Mouse (Mus musculus) ovary, adult 18-20 months (tissue): Measurements from ENCODE around the gene Usp51.
A peak's percentile ranks its signal among the peaks of the same experiment; 100 is the strongest.
"Not testable (repeated sequence)": the region's sequence is repeated elsewhere in the genome, so short reads cannot be mapped to it uniquely, and the experiment has no call there.

Source experiments
- DNase-seq: peaks from one replicate; pipeline ENCODE4 v3.0.0; 2022; ENCODE audit warnings: low spot score, mixed read lengths

Usp51 gene

DNA sequence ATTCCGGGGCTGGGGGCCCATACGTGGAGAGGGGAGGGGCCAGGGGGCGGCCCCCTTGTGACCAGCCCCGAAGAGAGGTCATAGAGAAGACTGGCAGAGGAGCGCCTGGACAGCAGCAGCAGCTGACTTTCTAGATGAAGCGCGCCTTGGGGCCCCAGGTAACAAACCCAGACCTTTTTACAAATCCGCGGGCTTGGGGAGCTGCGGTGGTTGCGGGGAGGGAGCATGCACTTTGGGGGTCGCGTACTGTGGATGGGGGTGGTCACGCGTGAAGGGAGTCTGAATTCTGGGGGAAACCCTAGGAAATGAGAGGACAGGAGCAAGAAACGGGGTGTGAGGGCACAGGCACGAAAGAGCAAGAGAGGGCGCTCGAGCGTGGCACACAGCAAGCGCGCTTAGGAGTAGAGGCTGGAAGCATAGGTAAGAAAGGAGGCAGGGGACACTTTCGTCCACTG, at the start of gene Usp51:
Gene Usp51, plus strand, starts transcription at position 83 of the 455 bp plus-strand sequence.
- DNase-seq = peak; percentile 11

DNA sequence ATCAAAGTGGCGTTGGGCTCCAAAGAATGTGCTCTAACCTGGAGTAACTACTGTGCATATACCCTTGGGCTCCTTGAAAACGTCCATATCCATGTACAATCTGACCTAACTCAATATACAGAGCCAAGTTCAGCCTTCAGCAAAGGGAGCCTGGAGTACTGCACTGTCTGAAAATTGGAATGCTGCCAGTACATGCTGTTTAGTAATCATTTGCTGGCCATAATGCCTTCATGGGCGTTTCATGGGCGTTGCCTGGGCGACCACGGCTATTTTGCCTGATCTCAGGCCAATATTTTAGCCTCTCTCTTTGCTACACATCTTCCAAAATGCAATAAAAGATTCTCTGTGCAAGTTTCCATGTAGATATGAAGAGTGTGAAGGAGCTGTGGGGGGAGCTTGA, 36.7 kb upstream of the Usp51 start:
- DNase-seq = no peak

DNA sequence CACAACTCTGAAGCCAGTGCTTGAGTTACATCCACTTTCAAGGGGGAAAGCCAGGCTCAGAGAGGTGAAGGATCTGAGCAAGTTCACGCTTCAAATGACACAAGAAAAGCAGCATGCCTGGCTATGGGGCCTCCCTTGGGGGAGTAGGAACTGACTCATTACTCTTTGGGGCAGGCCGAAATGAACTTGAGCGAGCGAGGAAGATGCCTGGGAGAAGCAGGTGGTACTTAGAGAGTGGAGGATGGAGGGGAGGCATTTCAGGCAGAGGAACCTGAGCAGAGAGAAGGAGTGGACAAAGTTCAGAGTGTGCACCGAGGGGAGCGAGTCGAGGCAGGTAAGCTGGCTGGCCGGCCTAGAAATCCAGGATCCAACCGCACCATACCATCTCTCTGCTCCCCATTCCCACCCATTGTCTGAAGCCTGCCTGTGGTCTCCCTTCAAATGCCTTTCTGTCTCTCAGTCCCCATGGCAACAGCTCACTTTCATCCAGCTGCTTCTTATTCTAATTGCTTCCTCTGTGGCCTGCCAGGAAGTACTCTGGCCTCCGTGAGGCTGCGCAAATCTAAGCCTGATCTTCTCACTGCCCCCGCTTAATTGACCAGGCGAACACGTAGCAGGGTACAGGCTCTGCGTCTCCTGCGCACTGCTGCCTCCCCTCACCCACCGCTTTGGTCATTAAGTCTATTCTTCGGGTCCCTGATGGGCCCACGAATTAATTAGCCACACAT, 32.6 kb upstream of the Usp51 start:
- not testable (repeated sequence) for DNase-seq

GRCm38 (mm10) chrX:152974204-152974661, 32.0 kb upstream of the Usp51 start:
- DNase-seq = peak; percentile 34

GRCm38 (mm10) chrX:152976538-152976937, 29.7 kb upstream of the Usp51 start:
- no peak for DNase-seq

DNA sequence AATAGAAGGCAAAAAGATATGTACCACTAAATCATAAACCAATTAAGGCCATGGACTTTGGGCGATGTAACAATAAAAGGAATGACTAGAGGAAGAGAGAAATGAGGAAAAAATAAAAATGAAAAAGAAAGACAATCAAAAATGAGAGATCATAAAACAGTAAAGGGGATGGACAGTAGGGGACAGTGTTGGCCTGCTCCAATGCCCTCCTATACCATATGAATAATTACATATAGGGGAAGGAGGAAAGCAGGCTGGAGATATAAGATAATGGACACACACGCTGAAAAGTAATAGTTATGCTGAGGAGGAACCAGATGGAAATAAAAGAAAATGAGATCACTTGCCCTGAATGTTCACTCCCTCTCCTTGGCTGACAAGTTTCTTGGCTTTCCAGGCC, 21.3 kb upstream of the Usp51 start:
- no peak for DNase-seq

- not testable (repeated sequence) for DNase-seq
Measured at GRCm38 (mm10) chrX:152989852-152990251, 16.4 kb upstream of the Usp51 start.

DNA sequence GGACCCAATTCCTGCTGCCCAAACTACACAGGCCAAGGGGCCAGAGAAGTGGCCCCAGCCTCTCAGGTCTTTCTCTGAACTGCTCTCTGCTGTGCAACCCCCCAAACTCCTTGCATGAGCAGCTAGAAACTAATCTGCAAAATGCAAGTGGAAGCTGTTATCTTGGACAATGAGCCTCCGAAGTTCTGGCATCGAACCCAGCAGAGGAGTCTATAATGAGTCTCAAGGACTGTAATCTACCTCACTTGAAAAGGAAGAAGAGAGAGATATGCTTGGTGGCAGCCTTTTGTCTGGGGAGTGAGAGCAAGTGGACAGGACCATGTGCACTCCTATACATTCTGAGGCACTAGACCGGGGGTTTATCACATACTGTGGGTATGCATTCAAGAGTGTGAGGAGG, 10.2 kb upstream of the Usp51 start:
- DNase-seq = not testable (repeated sequence)

GRCm38 (mm10) chrX:153007021-153007684, 884 bp downstream of the Usp51 start:
- peak; percentile 37 for DNase-seq

DNA sequence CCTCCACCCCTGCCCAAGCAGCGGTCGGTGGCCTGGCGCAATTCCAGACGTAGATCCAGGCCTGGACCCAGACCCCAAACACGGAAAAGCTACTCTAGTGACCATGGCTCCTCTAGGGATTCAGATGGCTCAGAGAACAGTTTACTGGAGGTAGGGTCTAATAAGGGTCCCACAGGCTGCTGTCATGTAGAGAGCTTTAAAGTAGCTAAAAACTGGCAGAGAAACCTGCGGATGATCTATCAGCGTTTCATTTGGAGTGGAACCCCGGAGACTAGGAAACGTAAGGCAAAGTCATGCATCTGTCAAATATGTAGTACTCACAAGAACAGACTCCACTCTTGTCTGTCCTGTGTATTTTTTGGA, 1.4 kb downstream of the Usp51 start:
- no peak for DNase-seq

GRCm38 (mm10) chrX:153025255-153025654, 19.0 kb downstream of the Usp51 start:
- DNase-seq = not testable (repeated sequence)

DNA sequence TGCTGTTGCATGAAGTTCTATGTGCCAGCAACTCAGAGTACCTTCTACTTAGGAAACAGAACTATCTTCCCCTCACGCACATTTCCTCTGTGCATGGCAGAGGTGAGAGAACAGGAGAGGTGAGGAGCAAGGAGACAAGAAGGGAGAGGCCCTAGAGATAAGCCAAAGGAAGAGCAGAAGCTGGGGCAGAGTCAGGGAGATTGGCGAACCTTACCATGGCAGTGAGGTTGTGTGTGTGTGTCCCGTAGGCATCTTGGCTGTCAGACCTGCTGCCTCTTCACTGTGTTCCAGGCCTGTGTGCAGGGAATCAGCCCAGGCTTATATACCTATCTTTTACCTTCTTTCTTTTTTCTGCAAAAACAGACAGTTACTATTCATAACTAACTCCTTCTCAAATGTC, 19.4 kb downstream of the Usp51 start:
- not testable (repeated sequence) for DNase-seq

- DNase-seq = not testable (repeated sequence)
Measured at GRCm38 (mm10) chrX:153031547-153031946, 25.3 kb downstream of the Usp51 start.

GRCm38 (mm10) chrX:153037087-153037971, 31.1 kb downstream of the Usp51 start, which contains the start of gene Mageh1:
Mageh1 (minus strand) TSS chrX:153037575.
- DNase-seq = peak; percentile 70

DNA sequence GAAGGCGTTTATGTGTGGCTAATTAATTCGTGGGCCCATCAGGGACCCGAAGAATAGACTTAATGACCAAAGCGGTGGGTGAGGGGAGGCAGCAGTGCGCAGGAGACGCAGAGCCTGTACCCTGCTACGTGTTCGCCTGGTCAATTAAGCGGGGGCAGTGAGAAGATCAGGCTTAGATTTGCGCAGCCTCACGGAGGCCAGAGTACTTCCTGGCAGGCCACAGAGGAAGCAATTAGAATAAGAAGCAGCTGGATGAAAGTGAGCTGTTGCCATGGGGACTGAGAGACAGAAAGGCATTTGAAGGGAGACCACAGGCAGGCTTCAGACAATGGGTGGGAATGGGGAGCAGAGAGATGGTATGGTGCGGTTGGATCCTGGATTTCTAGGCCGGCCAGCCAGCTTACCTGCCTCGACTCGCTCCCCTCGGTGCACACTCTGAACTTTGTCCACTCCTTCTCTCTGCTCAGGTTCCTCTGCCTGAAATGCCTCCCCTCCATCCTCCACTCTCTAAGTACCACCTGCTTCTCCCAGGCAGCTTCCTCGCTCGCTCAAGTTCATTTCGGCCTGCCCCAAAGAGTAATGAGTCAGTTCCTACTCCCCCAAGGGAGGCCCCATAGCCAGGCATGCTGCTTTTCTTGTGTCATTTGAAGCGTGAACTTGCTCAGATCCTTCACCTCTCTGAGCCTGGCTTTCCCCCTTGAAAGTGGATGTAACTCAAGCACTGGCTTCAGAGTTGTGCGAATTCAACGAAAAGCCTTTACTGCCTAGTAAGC, 31.9 kb downstream of the Usp51 start:
- DNase-seq = not testable (repeated sequence)
